Mouse (Mus musculus) heart, embryonic 10.5 days (tissue): ENCODE data around the gene Prph2. TPM values are rescaled to one million over a fixed set of nuclear protein-coding genes. Genes with fewer than 3 reads are reported as not detected.
A peak's percentile ranks its signal among the peaks of the same experiment; 100 is the strongest.

Experiments used
- DNase-seq: peaks from one replicate; pipeline ENCODE4 v3.0.0-alpha.2; 2017; ENCODE audit warnings: low spot score
- H3K27ac ChIP-seq: fragments of 300-500 bp; sonication (generic); 2 replicates; pipeline ENCODE4 v1.5.1; 2016; ENCODE audit warnings: mild to moderate bottlenecking
- H3K27me3 ChIP-seq: fragments of 300-500 bp; sonication (generic); 2 replicates; pipeline ENCODE4 v1.6.1; 2016; ENCODE audit warnings: mild to moderate bottlenecking; ENCODE audit not compliant: poor library complexity, insufficient read depth, severe bottlenecking
- H3K36me3 ChIP-seq: fragments of 300-500 bp; sonication (generic); 2 replicates; pipeline ENCODE4 v1.6.1; 2016; ENCODE audit warnings: mild to moderate bottlenecking, moderate library complexity
- H3K4me1 ChIP-seq: fragments of 300-500 bp; sonication (generic); 2 replicates; pipeline ENCODE4 v1.6.1; 2016; ENCODE audit warnings: mild to moderate bottlenecking
- H3K4me3 ChIP-seq: fragments of 300-500 bp; sonication (generic); 2 replicates; pipeline ENCODE4 v1.5.1; 2016; ENCODE audit warnings: mild to moderate bottlenecking, moderate library complexity
- H3K9me3 ChIP-seq: fragments of 300-500 bp; sonication (generic); 2 replicates; pipeline ENCODE4 v1.6.1; 2016; ENCODE audit warnings: mild to moderate bottlenecking, moderate library complexity
- WGBS: fragments of 180-500 bp; shearing (Covaris S2); methylation state at CpG from one replicate; pipeline ENCODE4 v1.1.7; 2016; 5-methylcytosine and 5-hydroxymethylcytosine counted together
- polyA plus RNA-seq: library from polyadenylated mRNA; unstranded; fragments of >200 nt; fragmentation: Nextera tagmentation; extraction: Ambion mirVana; gene quantifications from 2 replicates; pipeline ENCODE4 v1.2.1, GENCODE M21; 2016

The Prph2 gene
- polyA plus RNA-seq, 1 experiment from 2014 or later: not detected

GRCm38 (mm10) chr17:46942421-46942820, 32.2 kb downstream of the Prph2 start:
- no peak overlapping the region for H3K27ac ChIP-seq
- no peaks in the 10 kb centered on the region for H3K4me1 ChIP-seq
- H3K27me3 ChIP-seq: no peaks in the 10 kb centered on the region
- H3K36me3 ChIP-seq: peaks cover 99% of the 10 kb centered on the region
- H3K4me3 ChIP-seq: no peak overlapping the region
- H3K9me3 ChIP-seq: no peaks in the 10 kb centered on the region
- 94% methylated on average over 9 of the region's 9 CpGs for WGBS
- no peak for DNase-seq

- DNase-seq: no peak
- 93% methylated on average over 9 of the region's 9 CpGs for WGBS
- peaks cover 85% of the 10 kb centered on the region for H3K36me3 ChIP-seq
Observed at GRCm38 (mm10) chr17:46946276-46946675, 36.0 kb downstream of the Prph2 start.

GRCm38 (mm10) chr17:46958045-46958444, 47.8 kb downstream of the Prph2 start:
- WGBS: 87% methylated on average over 2 of the region's 2 CpGs
- Histone ChIP-seq H3K27ac (no peak overlapping the region; the same call in 1 of the 2 replicates), H3K9me3 (no peaks in the 10 kb centered on the region), H3K4me3 (no peak overlapping the region), H3K27me3 (no peaks in the 10 kb centered on the region), H3K4me1 (no peaks in the 10 kb centered on the region), H3K36me3 (peaks cover 99% of the 10 kb centered on the region)
- no peak for DNase-seq

More at GRCm38 (mm10) chr17:46946276-46946675, 36.0 kb downstream of the Prph2 start:
- Histone ChIP-seq H3K27ac (no peak overlapping the region), H3K4me1 (no peaks in the 10 kb centered on the region), H3K27me3 (no peaks in the 10 kb centered on the region), H3K4me3 (no peak overlapping the region), H3K9me3 (no peaks in the 10 kb centered on the region)

GRCm38 (mm10) chr17:46960216-46960615, 50.0 kb downstream of the Prph2 start:
- H3K27ac ChIP-seq: no peak overlapping the region
- H3K9me3 ChIP-seq: no peaks in the 10 kb centered on the region
- H3K27me3 ChIP-seq: no peaks in the 10 kb centered on the region
- H3K4me3 ChIP-seq: no peak overlapping the region
- 72% methylated on average over 10 of the region's 10 CpGs for WGBS
- DNase-seq: no peak
- H3K36me3 ChIP-seq: peaks cover 100% of the 10 kb centered on the region
- no peaks in the 10 kb centered on the region for H3K4me1 ChIP-seq

- no peak overlapping the region for H3K4me3 ChIP-seq
- H3K36me3 ChIP-seq: peaks cover 100% of the 10 kb centered on the region
- DNase-seq: no peak
- H3K9me3 ChIP-seq: no peaks in the 10 kb centered on the region
- 79% methylated on average over 3 of the region's 3 CpGs for WGBS
- 0 out of 2 replicates have a peak overlapping the region, but pooled peaks have one; percentile 1 for H3K27ac ChIP-seq
- no peaks in the 10 kb centered on the region for H3K27me3 ChIP-seq
- no peaks in the 10 kb centered on the region for H3K4me1 ChIP-seq
Observed at GRCm38 (mm10) chr17:46962153-46962552, 51.9 kb downstream of the Prph2 start.

GRCm38 (mm10) chr17:46963186-46963585, 52.9 kb downstream of the Prph2 start:
- no peak for DNase-seq
- H3K4me3 ChIP-seq: no peak overlapping the region
- peaks cover 100% of the 10 kb centered on the region for H3K36me3 ChIP-seq
- 96% methylated on average over 13 of the region's 13 CpGs for WGBS
- no peaks in the 10 kb centered on the region for H3K4me1 ChIP-seq
- H3K27ac ChIP-seq: no peak overlapping the region
- no peaks in the 10 kb centered on the region for H3K27me3 ChIP-seq
- no peaks in the 10 kb centered on the region for H3K9me3 ChIP-seq

- no peak for DNase-seq
- H3K36me3 ChIP-seq: peaks cover 100% of the 10 kb centered on the region
- WGBS: 91% methylated on average over 14 of the region's 14 CpGs
Observed at GRCm38 (mm10) chr17:46966892-46967291, 56.6 kb downstream of the Prph2 start.

GRCm38 (mm10) chr17:46972603-46973002, 62.3 kb downstream of the Prph2 start:
- WGBS: 88% methylated on average over 7 of the region's 7 CpGs

More at GRCm38 (mm10) chr17:46966892-46967291, 56.6 kb downstream of the Prph2 start:
- Histone ChIP-seq H3K9me3 (no peaks in the 10 kb centered on the region), H3K27me3 (no peaks in the 10 kb centered on the region), H3K4me3 (no peak overlapping the region), H3K4me1 (no peaks in the 10 kb centered on the region), H3K27ac (no peak overlapping the region)

More at GRCm38 (mm10) chr17:46972603-46973002, 62.3 kb downstream of the Prph2 start:
- no peak overlapping the region for H3K27ac ChIP-seq
- no peak for DNase-seq
- H3K9me3 ChIP-seq: no peaks in the 10 kb centered on the region
- H3K4me3 ChIP-seq: no peak overlapping the region
- H3K4me1 ChIP-seq: no peaks in the 10 kb centered on the region
- no peaks in the 10 kb centered on the region for H3K27me3 ChIP-seq
- peaks cover 100% of the 10 kb centered on the region for H3K36me3 ChIP-seq

Other genes with a start within 250 kb of the Prph2 start
- 46.3 and 61.0 TPM in 2 replicates for gene Rrp36, start 236.1 kb upstream of the Prph2 start, polyA plus RNA-seq
- gene Mea1, start 231.7 kb upstream of the Prph2 start, polyA plus RNA-seq: 143 and 180 TPM in 2 replicates
- gene Klhdc3, start 229.5 kb upstream of the Prph2 start, polyA plus RNA-seq: 152 and 167 TPM in 2 replicates
- 76.8 and 103 TPM in 2 replicates for gene Ppp2r5d, start 205.3 kb upstream of the Prph2 start, polyA plus RNA-seq
- gene Pex6, start 199.0 kb upstream of the Prph2 start, polyA plus RNA-seq: 14.0 and 21.9 TPM in 2 replicates
- gene Gnmt, start 181.3 kb upstream of the Prph2 start, polyA plus RNA-seq: 0.83 and 2.3 TPM in 2 replicates
- 63.2 and 68.4 TPM in 2 replicates for gene Cnpy3, start 158.2 kb upstream of the Prph2 start, polyA plus RNA-seq
- gene Ptcra, start 146.7 kb upstream of the Prph2 start, polyA plus RNA-seq: 0.39 and 0.60 TPM in 2 replicates
- 45.8 and 51.2 TPM in 2 replicates for gene 2310039H08Rik, start 137.8 kb upstream of the Prph2 start, polyA plus RNA-seq
- gene Rpl7l1, start 127.8 kb upstream of the Prph2 start, polyA plus RNA-seq: 130 and 184 TPM in 2 replicates
- 3.3 and 3.4 TPM in 2 replicates for gene Bicral, start 52.0 kb upstream of the Prph2 start, polyA plus RNA-seq
- 43.8 and 63.2 TPM in 2 replicates for gene Tbcc, start 19.8 kb upstream of the Prph2 start, polyA plus RNA-seq
- 17.2 and 17.7 TPM in 2 replicates for gene Ubr2, start 100.1 kb downstream of the Prph2 start, polyA plus RNA-seq